Mouse (Mus musculus) left cerebral cortex, adult 8-10 months (tissue): ENCODE results near the gene Cabin1. TPM values are rescaled to one million over a fixed set of nuclear protein-coding genes. Genes with fewer than 3 reads are reported as not detected.

Source experiments
- DNase-seq, 2 experiments: peaks; one replicate each; pipeline ENCODE4 v3.0.0; 2022; ENCODE audit warnings: low spot score in 2 of 2
- total RNA-seq, 4 experiments: library from RNA; stranded (reverse); gene quantifications; 2 replicates each; pipeline ENCODE4 v1.2.4; 2022

Cabin1 gene
- total RNA-seq, 4 experiments from 2014 or later, result 61.3 to 73.2 (median 69.6) TPM

GRCm38 (mm10) chr10:75667115-75667910 is 96.8 kb downstream of the Cabin1 start:
- DNase-seq, result peak; percentile 59 to 88

- DNase-seq, result no peak
These were observed 97.6 kb downstream of the Cabin1 start for GRCm38 (mm10) chr10:75666451-75667030.

- DNase-seq, result no peak
These were observed 99.4 kb downstream of the Cabin1 start for GRCm38 (mm10) chr10:75664673-75665270.

DNA sequence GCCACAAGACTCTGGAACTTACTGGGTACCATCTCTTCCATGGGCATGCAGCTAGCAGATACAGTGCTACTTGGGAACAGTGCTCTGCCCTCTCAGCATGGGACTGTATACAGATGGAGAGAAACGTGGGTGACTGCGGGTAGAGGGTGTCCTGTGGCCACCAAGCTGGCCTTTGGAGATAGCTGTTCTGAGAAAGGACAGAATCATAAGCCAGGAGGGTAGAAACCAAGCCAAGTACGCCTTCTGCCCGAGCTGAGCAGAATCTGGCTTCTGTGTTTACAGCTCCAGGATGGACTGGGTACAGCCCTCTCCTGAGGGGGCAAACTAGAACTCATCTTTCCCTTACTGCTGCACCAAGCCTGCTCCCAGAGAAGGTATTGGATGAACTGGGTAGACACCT is 101.6 kb downstream of the Cabin1 start:
- DNase-seq, result no peak

- no peak for DNase-seq
These were observed 102.3 kb downstream of the Cabin1 start for GRCm38 (mm10) chr10:75661876-75662275.

GRCm38 (mm10) chr10:75661381-75661780 is 102.8 kb downstream of the Cabin1 start:
- no peak for DNase-seq

- no peak for DNase-seq
These were observed 106.4 kb downstream of the Cabin1 start for GRCm38 (mm10) chr10:75657772-75658171.

- no peak for DNase-seq
These were observed 107.0 kb downstream of the Cabin1 start for GRCm38 (mm10) chr10:75657165-75657564.

DNA sequence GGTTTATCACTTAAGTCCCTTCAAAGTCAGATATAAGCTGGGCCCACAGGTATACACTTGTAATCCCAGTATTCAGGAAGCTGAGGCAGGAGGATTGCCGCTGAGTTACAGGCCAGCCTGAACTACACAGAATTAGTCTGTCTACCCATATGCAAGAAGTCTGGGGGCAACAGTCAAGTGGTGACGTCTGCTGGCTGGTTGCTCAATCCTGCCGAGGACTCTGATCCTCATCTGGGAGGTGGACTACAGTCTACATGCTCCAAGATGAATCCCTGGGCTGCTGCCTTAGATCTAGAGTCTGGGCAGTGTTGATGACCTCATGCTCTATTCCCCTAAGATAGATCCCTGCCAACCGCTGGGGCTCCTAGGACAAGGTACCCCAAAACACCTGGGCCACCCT is 110.1 kb downstream of the Cabin1 start:
- DNase-seq, result no peak

- DNase-seq, result no peak
These were observed 112.6 kb downstream of the Cabin1 start for GRCm38 (mm10) chr10:75651381-75652068.

DNA sequence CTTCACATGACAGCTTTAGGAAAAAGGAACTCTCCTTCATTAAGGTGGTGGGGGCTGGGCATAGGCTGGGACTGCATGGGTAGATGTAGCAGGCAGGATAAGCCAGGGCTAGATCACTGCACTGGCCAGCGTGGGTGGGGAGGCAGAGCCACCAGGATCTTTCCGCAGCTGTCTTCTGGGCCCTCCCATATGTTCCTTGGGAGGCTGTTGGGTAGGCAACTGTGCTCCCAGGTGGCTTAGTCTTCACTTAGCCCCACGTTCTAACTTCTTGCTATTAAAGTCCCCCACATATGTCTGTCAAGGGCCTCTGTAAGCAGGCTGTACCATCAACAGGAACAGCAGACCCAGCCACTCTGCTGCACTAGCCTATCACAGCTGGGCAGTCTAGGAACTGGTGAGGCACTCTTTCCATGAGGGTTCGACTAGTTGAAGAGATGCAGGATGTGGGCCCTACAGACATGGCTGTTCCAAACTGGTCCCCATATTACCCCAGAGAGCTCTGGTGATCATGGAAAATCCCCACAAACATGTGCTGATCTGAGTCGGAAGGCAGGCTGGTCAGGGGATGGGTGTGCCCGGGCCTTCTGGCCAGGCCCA is 113.7 kb downstream of the Cabin1 start:
- peak in 1 of 2 experiments; percentile 70 for DNase-seq

GRCm38 (mm10) chr10:75649406-75649995 is 114.6 kb downstream of the Cabin1 start:
- no peak for DNase-seq

DNA sequence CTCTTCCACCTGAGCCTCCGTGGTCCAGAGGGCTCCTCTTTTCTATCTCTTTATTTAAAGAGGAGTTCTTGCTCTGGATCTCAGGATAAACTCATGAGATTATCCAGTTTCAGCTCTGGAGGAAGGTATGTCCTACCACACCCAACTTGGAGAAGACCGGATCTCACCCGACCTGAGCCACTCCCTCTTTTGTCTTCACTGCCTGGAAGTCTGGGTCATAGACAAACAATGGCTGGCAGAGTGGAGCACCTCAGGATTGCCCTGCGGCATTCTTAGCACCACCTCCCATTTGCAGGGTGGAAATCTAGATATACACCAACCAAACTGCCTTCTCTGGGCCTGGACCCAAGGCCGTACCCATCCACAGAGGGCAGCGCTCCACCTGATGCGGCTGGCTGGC is 115.1 kb downstream of the Cabin1 start:
- no peak for DNase-seq

DNA sequence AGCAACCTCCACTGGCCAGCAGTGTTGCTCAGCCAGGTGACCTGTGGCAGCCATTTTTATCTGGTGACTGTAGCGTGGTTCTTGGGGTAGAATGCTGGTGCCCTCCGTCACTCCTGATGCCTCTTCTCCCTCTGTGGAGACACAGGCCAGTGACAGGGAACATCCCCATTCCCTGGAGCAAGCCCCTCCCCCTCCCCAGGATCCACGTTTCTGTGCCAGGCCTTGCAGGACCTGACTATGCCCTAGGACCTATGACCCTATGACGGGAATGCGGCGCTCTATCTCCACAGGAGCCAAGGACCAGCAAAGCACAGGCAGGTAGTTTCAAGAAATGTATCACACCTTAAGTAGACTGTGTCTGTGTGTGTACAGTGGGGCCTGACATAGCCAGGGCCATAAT is 116.0 kb downstream of the Cabin1 start:
- DNase-seq, result no peak

DNA sequence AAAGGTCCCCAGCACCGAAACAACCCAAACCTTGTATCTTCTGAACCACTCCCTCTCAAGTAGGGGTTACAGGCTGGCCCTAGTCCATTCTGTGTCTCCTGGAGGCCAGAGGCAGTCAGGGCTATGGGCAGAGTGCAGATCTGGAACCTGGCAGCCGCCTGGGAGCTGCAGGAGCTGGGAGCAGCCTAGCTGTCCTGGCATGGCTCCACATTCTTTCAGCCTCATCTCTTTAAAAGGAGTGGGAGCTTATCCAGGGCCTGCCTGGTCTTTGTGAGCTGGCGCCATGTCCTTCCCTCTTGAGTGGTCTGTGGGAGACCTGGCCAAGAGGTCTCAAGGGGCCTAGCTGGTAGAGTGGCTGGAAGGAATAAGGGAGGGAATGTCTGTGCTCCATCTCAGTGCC is 116.8 kb downstream of the Cabin1 start:
- no peak for DNase-seq

- DNase-seq, result no peak
These were observed 117.7 kb downstream of the Cabin1 start for GRCm38 (mm10) chr10:75646406-75646805.

DNA sequence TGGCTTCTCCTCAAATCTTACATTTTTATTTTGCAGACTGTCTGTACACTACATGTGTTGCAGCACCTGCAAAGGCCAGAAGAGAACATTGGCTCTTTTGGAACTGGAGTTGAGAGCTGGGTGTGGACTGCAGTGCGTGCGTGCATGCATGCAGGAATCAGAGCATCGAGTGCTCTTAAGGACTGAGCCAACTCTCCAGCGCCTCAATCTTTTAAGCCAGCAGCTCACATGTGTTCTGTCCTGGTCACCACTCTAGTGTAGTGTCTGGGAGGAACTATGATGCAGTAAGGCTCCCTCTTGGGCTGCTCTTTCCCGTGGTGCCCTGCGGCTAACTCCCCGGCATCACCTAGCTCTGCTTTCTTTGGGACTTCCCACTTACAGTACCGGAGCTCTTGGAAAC is 118.5 kb downstream of the Cabin1 start:
- no peak for DNase-seq

GRCm38 (mm10) chr10:75643741-75644343 is 120.3 kb downstream of the Cabin1 start, which contains the start of gene Susd2:
Gene Susd2, minus strand, starts transcription at chr10:75644008.
- DNase-seq, result peak in 1 of 2 experiments; percentile 28

DNA sequence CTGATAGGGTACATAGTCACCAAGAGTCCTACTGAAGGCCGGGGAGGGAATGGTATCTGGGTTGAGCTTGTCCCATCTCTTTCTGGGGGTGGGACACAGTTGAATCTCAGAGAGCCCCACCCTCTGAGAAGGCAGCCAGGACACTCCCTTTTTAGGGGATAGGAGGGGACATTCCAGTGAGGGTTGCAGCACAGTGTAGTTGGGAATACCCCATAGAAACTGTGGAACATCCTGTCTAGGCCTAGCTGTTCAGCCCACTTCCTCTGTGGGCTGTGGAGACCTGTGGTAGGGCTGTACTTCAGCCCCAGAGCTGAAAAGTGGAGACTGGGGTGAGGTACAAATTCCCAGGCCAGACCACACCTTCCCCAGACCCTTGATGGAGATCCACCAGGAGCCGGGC is 121.2 kb downstream of the Cabin1 start:
- DNase-seq, result no peak

GRCm38 (mm10) chr10:75642436-75642835 is 121.7 kb downstream of the Cabin1 start:
- peak; percentile 0 to 6 for DNase-seq
